Mouse (Mus musculus): Measurements from ENCODE around the gene Pcbp3.

Pcbp3 gene

GRCm38 (mm10) chr10:76731621-76732239 lies 230.0 kb downstream of the Pcbp3 start:
- DNase-seq (ENCODE audit: low read depth, low spot score): no peak

GRCm38 (mm10) chr10:76729631-76730620 lies 231.8 kb downstream of the Pcbp3 start:
- DNase-seq (ENCODE audit: low read depth, low spot score): no peak

- peak; percentile 84 for DNase-seq (ENCODE audit: low read depth, low spot score)
Measured at GRCm38 (mm10) chr10:76728369-76728768, 233.3 kb downstream of the Pcbp3 start.

- DNase-seq (ENCODE audit: low read depth, low spot score): no peak
Measured at GRCm38 (mm10) chr10:76727301-76727700, 234.4 kb downstream of the Pcbp3 start.

- DNase-seq (ENCODE audit: low read depth, low spot score): no peak
Measured at GRCm38 (mm10) chr10:76726866-76727265, 234.8 kb downstream of the Pcbp3 start.

- no peak for DNase-seq (ENCODE audit: low read depth, low spot score)
Measured at GRCm38 (mm10) chr10:76725682-76726285, 235.9 kb downstream of the Pcbp3 start, which contains the start of gene Col6a1. Col6a1 (minus strand) TSS chr10:76726168.

- DNase-seq (ENCODE audit: low read depth, low spot score): no peak
Measured at GRCm38 (mm10) chr10:76725097-76725496, 236.6 kb downstream of the Pcbp3 start.

- no peak for DNase-seq (ENCODE audit: low read depth, low spot score)
Measured at GRCm38 (mm10) chr10:76724231-76724736, 237.4 kb downstream of the Pcbp3 start.

GRCm38 (mm10) chr10:76722751-76723450 lies 238.8 kb downstream of the Pcbp3 start:
- no peak for DNase-seq (ENCODE audit: low read depth, low spot score)

GRCm38 (mm10) chr10:76721746-76722145 lies 239.9 kb downstream of the Pcbp3 start:
- no peak for DNase-seq (ENCODE audit: low read depth, low spot score)

GRCm38 (mm10) chr10:76721216-76721615 lies 240.5 kb downstream of the Pcbp3 start:
- no peak for DNase-seq (ENCODE audit: low read depth, low spot score)

- DNase-seq (ENCODE audit: low read depth, low spot score): no peak
Measured at GRCm38 (mm10) chr10:76717631-76718030, 244.1 kb downstream of the Pcbp3 start.

GRCm38 (mm10) chr10:76717026-76717425 lies 244.7 kb downstream of the Pcbp3 start:
- DNase-seq (ENCODE audit: low read depth, low spot score): no peak

- no peak for DNase-seq (ENCODE audit: low read depth, low spot score)
Measured at GRCm38 (mm10) chr10:76714303-76714702, 247.4 kb downstream of the Pcbp3 start.

- DNase-seq (ENCODE audit: low read depth, low spot score): no peak
Measured at GRCm38 (mm10) chr10:76712500-76712899, 249.2 kb downstream of the Pcbp3 start.
